Mouse (Mus musculus): ENCODE measurements around the gene Zfp428. TPM values are rescaled to one million over a fixed set of nuclear protein-coding genes. Genes with fewer than 3 reads are reported as not detected.
A peak's percentile ranks its signal among the peaks of the same experiment; 100 is the strongest.

Gene Zfp428
- polyA plus RNA-seq, 1 experiment from 2014 or later = 87.7 TPM

- ATAC-seq (ENCODE audit: low FRiP score) = peak; percentile 65
- peaks cover 6% of the 10 kb centered on the region; the same call in 1 of the 2 replicates for H3K4me1 ChIP-seq (replicated peaks; ENCODE audit: control insufficient read depth, insufficient read depth, low read length)
- H3K4me2 ChIP-seq (replicated peaks; ENCODE audit: low read depth, low read length) = peak overlapping the region; percentile 95
- H3K9ac ChIP-seq (ENCODE audit: low read depth, low read length) = peak overlapping the region; percentile 89
- peaks cover 10% of the 10 kb centered on the region for H3K27me3 ChIP-seq (ENCODE audit: control insufficient read depth, insufficient read depth, low read length)
- peak; percentile 84 for DNase-seq (ENCODE audit: low spot score)
- 0 out of 2 replicates have a peak, but pooled peaks cover 3% of the 10 kb centered on the region for H3K36me3 ChIP-seq (ENCODE audit: control insufficient read depth, insufficient read depth, low read length)
- peak overlapping the region; percentile 66 for H3K4me3 ChIP-seq (ENCODE audit: low read depth, low read length)
- WGBS = 1% methylated on average over 42 of the region's 43 CpGs
- peak overlapping the region; percentile 80 for H3K27ac ChIP-seq (ENCODE audit: low read depth, low read length)
- H3K9me3 ChIP-seq (ENCODE audit: control insufficient read depth, low read length) = no peaks in the 10 kb centered on the region
Observed at GRCm38 (mm10) chr7:24531211-24531971, 24.6 kb downstream of the Zfp428 start.

GRCm38 (mm10) chr7:24533031-24533571, 26.3 kb downstream of the Zfp428 start:
- Histone ChIP-seq H3K36me3 (ENCODE audit: control insufficient read depth, insufficient read depth, low read length) (0 out of 2 replicates have a peak, but pooled peaks cover 3% of the 10 kb centered on the region), H3K4me2 (replicated peaks; ENCODE audit: low read depth, low read length) (peak overlapping the region; percentile 5; the same call in 1 of the 2 replicates), H3K9me3 (ENCODE audit: control insufficient read depth, low read length) (no peaks in the 10 kb centered on the region), H3K4me3 (ENCODE audit: low read depth, low read length) (0 out of 2 replicates have a peak overlapping the region, but pooled peaks have one; percentile 6), H3K27me3 (ENCODE audit: control insufficient read depth, insufficient read depth, low read length) (peaks cover 10% of the 10 kb centered on the region), H3K4me1 (replicated peaks; ENCODE audit: control insufficient read depth, insufficient read depth, low read length) (peaks cover 6% of the 10 kb centered on the region; the same call in 1 of the 2 replicates), H3K9ac (ENCODE audit: low read depth, low read length) (no peak overlapping the region), H3K27ac (ENCODE audit: low read depth, low read length) (no peak overlapping the region)
- ATAC-seq (ENCODE audit: low FRiP score) = no peak
- 63% methylated on average over 28 of the region's 28 CpGs for WGBS
- peak; percentile 35 for DNase-seq (ENCODE audit: low spot score)

- H3K27ac ChIP-seq (ENCODE audit: low read depth, low read length) = no peak overlapping the region
- DNase-seq (ENCODE audit: low spot score) = peak; percentile 31
- H3K4me1 ChIP-seq (replicated peaks; ENCODE audit: control insufficient read depth, insufficient read depth, low read length) = peaks cover 6% of the 10 kb centered on the region; the same call in 1 of the 2 replicates
- WGBS = 17% methylated on average over 39 of the region's 42 CpGs
- no peak overlapping the region for H3K4me3 ChIP-seq (ENCODE audit: low read depth, low read length)
- no peak for ATAC-seq (ENCODE audit: low FRiP score)
- no peaks in the 10 kb centered on the region for H3K9me3 ChIP-seq (ENCODE audit: control insufficient read depth, low read length)
- H3K27me3 ChIP-seq (ENCODE audit: control insufficient read depth, insufficient read depth, low read length) = peaks cover 10% of the 10 kb centered on the region
- 0 out of 2 replicates have a peak, but pooled peaks cover 3% of the 10 kb centered on the region for H3K36me3 ChIP-seq (ENCODE audit: control insufficient read depth, insufficient read depth, low read length)
- no peak overlapping the region; the same call in 1 of the 2 replicates for H3K4me2 ChIP-seq (replicated peaks; ENCODE audit: low read depth, low read length)
- no peak overlapping the region for H3K9ac ChIP-seq (ENCODE audit: low read depth, low read length)
Observed at GRCm38 (mm10) chr7:24533806-24534205, 27.0 kb downstream of the Zfp428 start.

- peaks cover 10% of the 10 kb centered on the region for H3K27me3 ChIP-seq (ENCODE audit: control insufficient read depth, insufficient read depth, low read length)
- ATAC-seq (ENCODE audit: low FRiP score) = no peak
- H3K36me3 ChIP-seq (ENCODE audit: control insufficient read depth, insufficient read depth, low read length) = 0 out of 2 replicates have a peak, but pooled peaks cover 3% of the 10 kb centered on the region
- H3K27ac ChIP-seq (ENCODE audit: low read depth, low read length) = no peak overlapping the region
- no peak overlapping the region; the same call in 1 of the 2 replicates for H3K4me2 ChIP-seq (replicated peaks; ENCODE audit: low read depth, low read length)
- WGBS = 21% methylated on average over 18 of the region's 19 CpGs
- peaks cover 6% of the 10 kb centered on the region; the same call in 1 of the 2 replicates for H3K4me1 ChIP-seq (replicated peaks; ENCODE audit: control insufficient read depth, insufficient read depth, low read length)
- no peak for DNase-seq (ENCODE audit: low spot score)
- no peak overlapping the region for H3K9ac ChIP-seq (ENCODE audit: low read depth, low read length)
- H3K4me3 ChIP-seq (ENCODE audit: low read depth, low read length) = no peak overlapping the region
- no peaks in the 10 kb centered on the region for H3K9me3 ChIP-seq (ENCODE audit: control insufficient read depth, low read length)
Observed at GRCm38 (mm10) chr7:24534301-24534700, 27.5 kb downstream of the Zfp428 start.

GRCm38 (mm10) chr7:24537081-24537480, 30.3 kb downstream of the Zfp428 start:
- Histone ChIP-seq H3K4me1 (replicated peaks; ENCODE audit: control insufficient read depth, insufficient read depth, low read length) (peaks cover 6% of the 10 kb centered on the region; the same call in 1 of the 2 replicates), H3K27me3 (ENCODE audit: control insufficient read depth, insufficient read depth, low read length) (peaks cover 10% of the 10 kb centered on the region), H3K9ac (ENCODE audit: low read depth, low read length) (no peak overlapping the region), H3K27ac (ENCODE audit: low read depth, low read length) (no peak overlapping the region), H3K4me2 (replicated peaks; ENCODE audit: low read depth, low read length) (no peak overlapping the region), H3K36me3 (ENCODE audit: control insufficient read depth, insufficient read depth, low read length) (0 out of 2 replicates have a peak, but pooled peaks cover 3% of the 10 kb centered on the region), H3K9me3 (ENCODE audit: control insufficient read depth, low read length) (no peaks in the 10 kb centered on the region), H3K4me3 (ENCODE audit: low read depth, low read length) (no peak overlapping the region)
- 80% methylated on average over 4 of the region's 4 CpGs for WGBS
- ATAC-seq (ENCODE audit: low FRiP score) = no peak
- no peak for DNase-seq (ENCODE audit: low spot score)

GRCm38 (mm10) chr7:24537591-24537990, 30.8 kb downstream of the Zfp428 start:
- H3K4me1 ChIP-seq (replicated peaks; ENCODE audit: control insufficient read depth, insufficient read depth, low read length) = peaks cover 6% of the 10 kb centered on the region; the same call in 1 of the 2 replicates
- H3K36me3 ChIP-seq (ENCODE audit: control insufficient read depth, insufficient read depth, low read length) = 0 out of 2 replicates have a peak, but pooled peaks cover 3% of the 10 kb centered on the region
- no peak for DNase-seq (ENCODE audit: low spot score)
- H3K27ac ChIP-seq (ENCODE audit: low read depth, low read length) = no peak overlapping the region
- WGBS = 88% methylated on average over 5 of the region's 5 CpGs
- H3K9ac ChIP-seq (ENCODE audit: low read depth, low read length) = no peak overlapping the region
- H3K4me3 ChIP-seq (ENCODE audit: low read depth, low read length) = no peak overlapping the region
- ATAC-seq (ENCODE audit: low FRiP score) = no peak
- no peaks in the 10 kb centered on the region for H3K9me3 ChIP-seq (ENCODE audit: control insufficient read depth, low read length)
- peaks cover 10% of the 10 kb centered on the region for H3K27me3 ChIP-seq (ENCODE audit: control insufficient read depth, insufficient read depth, low read length)
- no peak overlapping the region for H3K4me2 ChIP-seq (replicated peaks; ENCODE audit: low read depth, low read length)

- no peak overlapping the region for H3K27ac ChIP-seq (ENCODE audit: low read depth, low read length)
Observed at GRCm38 (mm10) chr7:24538154-24538553, 31.3 kb downstream of the Zfp428 start.

GRCm38 (mm10) chr7:24538701-24539100, 31.9 kb downstream of the Zfp428 start:
- WGBS = 81% methylated on average over 5 of the region's 5 CpGs
- ATAC-seq (ENCODE audit: low FRiP score) (no peak), DNase-seq (ENCODE audit: low spot score) (no peak)
- Histone ChIP-seq H3K4me1 (replicated peaks; ENCODE audit: control insufficient read depth, insufficient read depth, low read length) (peaks cover 4% of the 10 kb centered on the region; the same call in 1 of the 2 replicates), H3K4me2 (replicated peaks; ENCODE audit: low read depth, low read length) (no peak overlapping the region), H3K36me3 (ENCODE audit: control insufficient read depth, insufficient read depth, low read length) (0 out of 2 replicates have a peak, but pooled peaks cover 3% of the 10 kb centered on the region), H3K4me3 (ENCODE audit: low read depth, low read length) (no peak overlapping the region), H3K9ac (ENCODE audit: low read depth, low read length) (no peak overlapping the region), H3K27ac (ENCODE audit: low read depth, low read length) (no peak overlapping the region), H3K9me3 (ENCODE audit: control insufficient read depth, low read length) (no peaks in the 10 kb centered on the region), H3K27me3 (ENCODE audit: control insufficient read depth, insufficient read depth, low read length) (peaks cover 4% of the 10 kb centered on the region; the same call in 1 of the 2 replicates)

More at GRCm38 (mm10) chr7:24538154-24538553, 31.3 kb downstream of the Zfp428 start:
- WGBS = 55% methylated on average over 5 of the region's 5 CpGs
- no peak for DNase-seq (ENCODE audit: low spot score)
- Histone ChIP-seq H3K4me3 (ENCODE audit: low read depth, low read length) (no peak overlapping the region), H3K36me3 (ENCODE audit: control insufficient read depth, insufficient read depth, low read length) (0 out of 2 replicates have a peak, but pooled peaks cover 3% of the 10 kb centered on the region), H3K4me1 (replicated peaks; ENCODE audit: control insufficient read depth, insufficient read depth, low read length) (peaks cover 6% of the 10 kb centered on the region; the same call in 1 of the 2 replicates), H3K9me3 (ENCODE audit: control insufficient read depth, low read length) (no peaks in the 10 kb centered on the region), H3K9ac (ENCODE audit: low read depth, low read length) (no peak overlapping the region), H3K27me3 (ENCODE audit: control insufficient read depth, insufficient read depth, low read length) (peaks cover 8% of the 10 kb centered on the region), H3K4me2 (replicated peaks; ENCODE audit: low read depth, low read length) (no peak overlapping the region)
- no peak for ATAC-seq (ENCODE audit: low FRiP score)
